Comparison of ENCODE assay signal across 10 mouse cellular contexts in genomic region chr6:128301458-128301857, GRCm38 (mm10). TPM values are rescaled to one million over a fixed set of nuclear protein-coding genes. Genes with fewer than 3 reads are reported as not detected.
DNase-seq lines count a peak whose midpoint lies in the region; ATAC-seq and TF ChIP-seq lines count a peak whose summit lies in the region.
"Had no signal": no experiment of that assay in that cellular context is flagged by ENCODE, and none has a peak within 500 bp of the region (broad histone marks: within the 10 kb centered on the region; RNA-seq: fewer than 3 reads in every experiment).

No protein-coding gene starts in this region.

- peak overlapping the region; percentile 98 for H3K4me2 ChIP-seq in lung, embryonic 14.5 days
- peak overlapping the region; percentile 97 for H3K4me2 ChIP-seq in intestine, embryonic 16.5 days (ENCODE audit: low read depth, low read length)
- H3K4me2 ChIP-seq in stomach, embryonic 15.5 days: peak overlapping the region; percentile 94

- DNase-seq in heart, adult 11 months: peak; percentile 65
- DNase-seq in heart, postnatal 25 days (ENCODE audit: low spot score): no peak
- no peak for DNase-seq in lung, embryonic 14.5 days
- no peak for DNase-seq in lung, postnatal 4 days
- DNase-seq in frontal cortex, postnatal 14 days (ENCODE audit: low spot score in 2 of 2): no peak
- DNase-seq in layer of hippocampus, adult 11-12 months (ENCODE audit: low spot score): no peak

- H3K4me1 ChIP-seq in lung, embryonic 14.5 days (ENCODE audit: insufficient read depth): peaks cover 16% of the 10 kb centered on the region
- H3K4me1 ChIP-seq in intestine, embryonic 16.5 days (ENCODE audit: control insufficient read depth, insufficient read depth, low read length): peaks cover 13% of the 10 kb centered on the region
- peaks cover 22% of the 10 kb centered on the region for H3K4me1 ChIP-seq in stomach, embryonic 15.5 days

- no peak overlapping the region for H3K9ac ChIP-seq in lung, embryonic 14.5 days
- 0 out of 2 replicates have a peak overlapping the region, but pooled peaks have one; percentile 75 for H3K9ac ChIP-seq in intestine, embryonic 16.5 days (ENCODE audit: low read depth, low read length)
- H3K9ac ChIP-seq in stomach, embryonic 15.5 days: no peak overlapping the region

- no peaks in the 10 kb centered on the region for H3K9me3 ChIP-seq in lung, embryonic 14.5 days (ENCODE audit: low read depth, low read length)
- peaks cover 5% of the 10 kb centered on the region; the same call in 1 of the 2 replicates for H3K9me3 ChIP-seq in intestine, embryonic 16.5 days (ENCODE audit: control insufficient read depth, low read length)
- no peaks in the 10 kb centered on the region for H3K9me3 ChIP-seq in stomach, embryonic 15.5 days

- no peak overlapping the region for H3K4me3 ChIP-seq in lung, embryonic 14.5 days (ENCODE audit: low read depth, low read length)
- peak overlapping the region; percentile 73 for H3K4me3 ChIP-seq in intestine, embryonic 16.5 days (ENCODE audit: low read length)
- H3K4me3 ChIP-seq in stomach, embryonic 15.5 days (replicated peaks): peak overlapping the region; percentile 73; the same call in 1 of the 2 replicates

- TF ChIP-seq CTCF in lung, embryonic 14.5 days (IDR thresholded peaks at IDR 0.05; ENCODE audit: low read depth): no peak

- no peak for ATAC-seq in lung, embryonic 14.5 days (ENCODE audit: insufficient read depth)
- no peak for ATAC-seq in intestine, embryonic 16.5 days
- no peak for ATAC-seq in stomach, embryonic 15.5 days (ENCODE audit: insufficient read depth, low FRiP score, low read depth)

- H3K36me3 ChIP-seq in lung, embryonic 14.5 days (ENCODE audit: insufficient read depth): no peaks in the 10 kb centered on the region
- no peaks in the 10 kb centered on the region for H3K36me3 ChIP-seq in intestine, embryonic 16.5 days (ENCODE audit: control insufficient read depth, insufficient read depth, low read length)
- no peaks in the 10 kb centered on the region for H3K36me3 ChIP-seq in stomach, embryonic 15.5 days

- 28% methylated on average over 11 of the region's 11 CpGs for WGBS in lung, embryonic 14.5 days
- WGBS in intestine, embryonic 16.5 days: 29% methylated on average over 11 of the region's 11 CpGs
- WGBS in stomach, embryonic 15.5 days: 32% methylated on average over 11 of the region's 11 CpGs

- H3K27ac ChIP-seq in lung, embryonic 14.5 days (ENCODE audit: low read depth): no peak overlapping the region
- no peak overlapping the region for H3K27ac ChIP-seq in intestine, embryonic 16.5 days (ENCODE audit: low read length)
- no peak overlapping the region for H3K27ac ChIP-seq in stomach, embryonic 15.5 days
- H3K27ac ChIP-seq: left cerebral cortex, adult 2 months had no signal

- intact Hi-C loops in heart, postnatal 25 days (cut with DNase I): no loop called here

- peaks cover 19% of the 10 kb centered on the region for H3K27me3 ChIP-seq in lung, embryonic 14.5 days (ENCODE audit: insufficient read depth, low read length)
- peaks cover 13% of the 10 kb centered on the region; the same call in 1 of the 2 replicates for H3K27me3 ChIP-seq in intestine, embryonic 16.5 days (replicated peaks; ENCODE audit: control insufficient read depth, insufficient read depth, low read length)
- H3K27me3 ChIP-seq in stomach, embryonic 15.5 days (replicated peaks): peaks cover 31% of the 10 kb centered on the region

RNA-seq across cellular contexts. Expression of gene Tead4, which starts 0.8 kb away (rescaled TPM):
- total RNA-seq in heart, postnatal 25 days (2021): 1 to 10 TPM; 3.7 to 4.4 TPM
- polyA plus RNA-seq in lung, embryonic 14.5 days (2014; fragmentation: Nextera tagmentation; extraction: Ambion mirVana): 3.3 and 4.1 TPM in 2 replicates
- 2.1 and 2.3 TPM in 2 replicates for polyA plus RNA-seq in intestine, embryonic 16.5 days (2015; fragmentation: Nextera tagmentation; extraction: Ambion mirVana)
- polyA plus RNA-seq in stomach, embryonic 15.5 days (2015; fragmentation: Nextera tagmentation; extraction: Ambion mirVana): 1.6 and 2.8 TPM in 2 replicates
- total RNA-seq: hematopoietic stem cell, adult 5-6 weeks had no signal

RNA-seq across cellular contexts. Expression of gene Tulp3, which starts 54.2 kb away (rescaled TPM):
- total RNA-seq in heart, postnatal 25 days (2021): 1 to 10 TPM; 6.7 to 8.7 TPM
- polyA plus RNA-seq in lung, embryonic 14.5 days (2014; fragmentation: Nextera tagmentation; extraction: Ambion mirVana): 22.0 and 23.1 TPM in 2 replicates
- polyA plus RNA-seq in intestine, embryonic 16.5 days (2015; fragmentation: Nextera tagmentation; extraction: Ambion mirVana): 10.1 and 11.3 TPM in 2 replicates
- 14.6 and 15.8 TPM in 2 replicates for polyA plus RNA-seq in stomach, embryonic 15.5 days (2015; fragmentation: Nextera tagmentation; extraction: Ambion mirVana)
